Mouse (Mus musculus) 3T3-L1 (cell line): ENCODE measurements at regions not wholly inside any gene's neighbourhood (a gene's known extent, or its start where the extent isn't known, plus 50 kb on each side); places are given as distances from the start of the nearest gene placed in this dataset.

Experiments used
- DNase-seq: peaks from one replicate; pipeline ENCODE4 v3.0.0-alpha.2; 2015; ENCODE audit warnings: low read depth, low spot score

- DNase-seq: no peak
Measured at GRCm38 (mm10) chr8:46411877-46412625, 58.8 kb upstream of the Acsl1 start.

- no peak for DNase-seq
Measured at GRCm38 (mm10) chr8:46413349-46414024, 57.4 kb upstream of the Acsl1 start.

- no peak for DNase-seq
Measured at GRCm38 (mm10) chr8:46414874-46415273, 56.0 kb upstream of the Acsl1 start.

- no peak for DNase-seq
Measured at GRCm38 (mm10) chr8:46419402-46419801, 51.4 kb upstream of the Acsl1 start.

GRCm38 (mm10) chr8:46420476-46420875, 50.4 kb upstream of the Acsl1 start:
- DNase-seq: no peak
